9 mouse cellular contexts compared by ENCODE assay signal in genomic region chr12:51188229-51188628, GRCm38 (mm10).
A peak's percentile ranks its signal among the peaks of the same experiment; 100 is the strongest.
DNase-seq lines count a peak whose midpoint lies in the region; ATAC-seq and TF ChIP-seq lines count a peak whose summit lies in the region.
"Had no signal": no experiment of that assay in that cellular context is flagged by ENCODE, and none has a peak within 500 bp of the region (broad histone marks: within the 10 kb centered on the region; RNA-seq: fewer than 3 reads in every experiment).

No protein-coding gene starts in this region.

- H3K4me1 ChIP-seq in hindbrain, embryonic 14.5 days (replicated peaks; ENCODE audit: control insufficient read depth, insufficient read depth, low read length), result no peaks in the 10 kb centered on the region
- peaks cover 5% of the 10 kb centered on the region; the same call in 1 of the 2 replicates for H3K4me1 ChIP-seq in midbrain, embryonic 16.5 days (ENCODE audit: control insufficient read depth, insufficient read depth, low read length)
- H3K4me1 ChIP-seq: lung, embryonic 15.5 days had no signal

- H3K9ac ChIP-seq in hindbrain, embryonic 14.5 days, result no peak overlapping the region
- H3K9ac ChIP-seq in midbrain, embryonic 16.5 days (ENCODE audit: low read depth, low read length), result no peak overlapping the region
- H3K9ac ChIP-seq: lung, embryonic 15.5 days had no signal

- DNase-seq in gastrocnemius, adult 2 months, result no peak
- DNase-seq in gastrocnemius, postnatal 4 days (ENCODE audit: low spot score in 2 of 2), result no peak
- peak; percentile 70 to 75 for DNase-seq in right cerebral cortex, adult 2 months (ENCODE audit: low spot score in 2 of 2)
- no peak for DNase-seq in right cerebral cortex, postnatal 4 days
- DNase-seq in hindbrain, embryonic 14.5 days (ENCODE audit: low spot score), result peak; percentile 87
- no peak for DNase-seq in gastrocnemius, postnatal 10 days
- DNase-seq in urinary bladder, adult 2 months (ENCODE audit: low spot score), result no peak

- no peak overlapping the region for H3K27ac ChIP-seq in gastrocnemius, adult 2 months
- no peak overlapping the region for H3K27ac ChIP-seq in hindbrain, embryonic 14.5 days
- no peak overlapping the region for H3K27ac ChIP-seq in midbrain, embryonic 16.5 days (ENCODE audit: low read length)
- H3K27ac ChIP-seq: lung, embryonic 15.5 days had no signal

- H3K4me3 ChIP-seq in gastrocnemius, adult 2 months, result no peak overlapping the region
- H3K4me3 ChIP-seq in hindbrain, embryonic 14.5 days (replicated peaks; ENCODE audit: low read length), result no peak overlapping the region
- H3K4me3 ChIP-seq in midbrain, embryonic 16.5 days (ENCODE audit: low read depth, low read length), result no peak overlapping the region
- H3K4me3 ChIP-seq: lung, embryonic 15.5 days had no signal

- H3K36me3 ChIP-seq in hindbrain, embryonic 14.5 days (replicated peaks; ENCODE audit: control insufficient read depth, insufficient read depth), result no peaks in the 10 kb centered on the region
- no peaks in the 10 kb centered on the region for H3K36me3 ChIP-seq in midbrain, embryonic 16.5 days (ENCODE audit: control insufficient read depth, insufficient read depth, low read length)
- H3K36me3 ChIP-seq: lung, embryonic 15.5 days had no signal

- no peak overlapping the region for H3K4me2 ChIP-seq in hindbrain, embryonic 14.5 days (replicated peaks)
- H3K4me2 ChIP-seq in midbrain, embryonic 16.5 days (ENCODE audit: low read length), result no peak overlapping the region
- H3K4me2 ChIP-seq: lung, embryonic 15.5 days had no signal

- no peaks in the 10 kb centered on the region for H3K27me3 ChIP-seq in hindbrain, embryonic 14.5 days (ENCODE audit: control insufficient read depth, insufficient read depth, low read length)
- H3K27me3 ChIP-seq in midbrain, embryonic 16.5 days (ENCODE audit: control insufficient read depth, insufficient read depth, low read depth, low read length), result no peaks in the 10 kb centered on the region
- H3K27me3 ChIP-seq: lung, embryonic 15.5 days had no signal

- no peaks in the 10 kb centered on the region for H3K9me3 ChIP-seq in hindbrain, embryonic 14.5 days (ENCODE audit: control insufficient read depth, low read length)
- H3K9me3 ChIP-seq in midbrain, embryonic 16.5 days (replicated peaks; ENCODE audit: control insufficient read depth, low read length, poor library complexity, severe bottlenecking), result no peaks in the 10 kb centered on the region
- H3K9me3 ChIP-seq: lung, embryonic 15.5 days had no signal

- intact Hi-C loops in gastrocnemius, adult 2 months (cut with DNase I), result loop anchor here (10.0 kb wide), 2 partner anchors 183 to 243 kb away; no protein-coding TSS in a partner anchor

- ATAC-seq in hindbrain, embryonic 14.5 days (ENCODE audit: low FRiP score), result peak; percentile 86
- peak; percentile 87; the same call in 1 of the 2 replicates for ATAC-seq in midbrain, embryonic 16.5 days

- peak; percentile 64 for TF ChIP-seq CTCF in gastrocnemius, adult 2 months (IDR thresholded peaks at IDR 0.05)

Comparison
In these comparisons a context has a peak if more than half of its experiments do, and no peak if none do; other contexts are left out.
1. DNase-seq: peak in right cerebral cortex, adult 2 months (2 of 2) and hindbrain, embryonic 14.5 days (single experiment); none in gastrocnemius, adult 2 months (single experiment), gastrocnemius, postnatal 4 days (0 of 2), right cerebral cortex, postnatal 4 days (single experiment), gastrocnemius, postnatal 10 days (single experiment) and urinary bladder, adult 2 months (single experiment).